Mouse (Mus musculus): ENCODE results near the gene Tecta. TPM values are rescaled to one million over a fixed set of nuclear protein-coding genes. Genes with fewer than 3 reads are reported as not detected.

The Tecta gene
- polyA plus RNA-seq, 1 experiment from 2014 or later, result 0.87 TPM

DNA sequence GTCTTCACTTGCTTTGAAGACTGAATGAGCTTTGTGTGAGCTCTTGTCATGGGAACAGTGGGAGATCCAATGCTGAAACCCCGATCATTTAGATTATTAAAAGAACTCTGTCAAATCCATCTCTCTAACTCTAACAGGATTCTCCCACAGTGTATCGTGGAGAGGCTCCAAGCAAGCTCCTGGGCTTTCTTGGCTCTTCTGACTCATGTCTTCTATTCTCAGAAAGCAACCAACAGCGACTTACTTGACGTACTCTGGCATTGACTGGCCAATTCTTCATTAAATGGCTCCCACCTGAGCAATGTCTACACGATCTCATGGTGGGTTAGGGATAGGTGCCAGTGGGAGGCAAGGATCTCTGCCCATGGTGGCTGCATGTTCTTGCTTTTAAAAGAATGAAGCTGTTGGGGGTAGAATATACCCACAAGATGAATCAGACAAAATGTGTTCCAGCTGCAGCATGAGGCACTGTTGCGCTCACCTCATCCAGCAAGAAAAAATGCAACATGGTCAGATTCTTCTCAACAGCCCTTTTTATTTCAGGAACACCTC, 98.6 kb downstream of the Tecta start:
- no peaks in the 10 kb centered on the region for H3K9me3 ChIP-seq (replicated peaks; ENCODE audit: control insufficient read depth, low read length, poor library complexity, severe bottlenecking)
- H3K4me1 ChIP-seq (ENCODE audit: control insufficient read depth, insufficient read depth, low read length), result no peaks in the 10 kb centered on the region
- H3K4me2 ChIP-seq (ENCODE audit: low read length), result no peak overlapping the region
- no peak overlapping the region for H3K4me3 ChIP-seq (ENCODE audit: low read depth, low read length)
- H3K9ac ChIP-seq (ENCODE audit: low read depth, low read length), result no peak overlapping the region
- no peak overlapping the region for H3K27ac ChIP-seq (ENCODE audit: low read length)
- H3K27me3 ChIP-seq (ENCODE audit: control insufficient read depth, insufficient read depth, low read depth, low read length), result no peaks in the 10 kb centered on the region
- H3K36me3 ChIP-seq (ENCODE audit: control insufficient read depth, insufficient read depth, low read length), result no peaks in the 10 kb centered on the region
- no peak for ATAC-seq
- WGBS, result 79% methylated on average over 6 of the region's 6 CpGs

GRCm38 (mm10) chr9:42296297-42296922, 103.3 kb downstream of the Tecta start:
- H3K27me3 ChIP-seq (ENCODE audit: control insufficient read depth, insufficient read depth, low read depth, low read length), result no peaks in the 10 kb centered on the region
- H3K4me2 ChIP-seq (ENCODE audit: low read length), result no peak overlapping the region
- H3K9me3 ChIP-seq (replicated peaks; ENCODE audit: control insufficient read depth, low read length, poor library complexity, severe bottlenecking), result no peaks in the 10 kb centered on the region
- no peak overlapping the region for H3K9ac ChIP-seq (ENCODE audit: low read depth, low read length)
- 91% methylated on average over 10 of the region's 10 CpGs for WGBS
- H3K4me1 ChIP-seq (ENCODE audit: control insufficient read depth, insufficient read depth, low read length), result 0 out of 2 replicates have a peak, but pooled peaks cover 3% of the 10 kb centered on the region
- H3K36me3 ChIP-seq (ENCODE audit: control insufficient read depth, insufficient read depth, low read length), result no peaks in the 10 kb centered on the region
- H3K27ac ChIP-seq (ENCODE audit: low read length), result no peak overlapping the region
- ATAC-seq, result no peak
- no peak overlapping the region for H3K4me3 ChIP-seq (ENCODE audit: low read depth, low read length)

- H3K27me3 ChIP-seq (ENCODE audit: control insufficient read depth, insufficient read depth, low read depth, low read length), result no peaks in the 10 kb centered on the region
- no peaks in the 10 kb centered on the region for H3K36me3 ChIP-seq (ENCODE audit: control insufficient read depth, insufficient read depth, low read length)
- no peak overlapping the region for H3K4me3 ChIP-seq (ENCODE audit: low read depth, low read length)
- H3K9ac ChIP-seq (ENCODE audit: low read depth, low read length), result no peak overlapping the region
- no peaks in the 10 kb centered on the region for H3K9me3 ChIP-seq (replicated peaks; ENCODE audit: control insufficient read depth, low read length, poor library complexity, severe bottlenecking)
- no peak for ATAC-seq
- H3K27ac ChIP-seq (ENCODE audit: low read length), result no peak overlapping the region
- H3K4me1 ChIP-seq (ENCODE audit: control insufficient read depth, insufficient read depth, low read length), result 0 out of 2 replicates have a peak, but pooled peaks cover 3% of the 10 kb centered on the region
- WGBS, result 79% methylated on average over 2 of the region's 2 CpGs
- H3K4me2 ChIP-seq (ENCODE audit: low read length), result no peak overlapping the region
These were observed 105.6 kb downstream of the Tecta start for GRCm38 (mm10) chr9:42294131-42294530.

GRCm38 (mm10) chr9:42293596-42293995, 106.1 kb downstream of the Tecta start:
- H3K4me2 ChIP-seq (ENCODE audit: low read length), result no peak overlapping the region
- no peak overlapping the region for H3K4me3 ChIP-seq (ENCODE audit: low read depth, low read length)
- H3K9ac ChIP-seq (ENCODE audit: low read depth, low read length), result no peak overlapping the region
- no peaks in the 10 kb centered on the region for H3K36me3 ChIP-seq (ENCODE audit: control insufficient read depth, insufficient read depth, low read length)
- WGBS, result 79% methylated on average over 3 of the region's 3 CpGs
- no peak for ATAC-seq
- no peaks in the 10 kb centered on the region for H3K9me3 ChIP-seq (replicated peaks; ENCODE audit: control insufficient read depth, low read length, poor library complexity, severe bottlenecking)
- H3K4me1 ChIP-seq (ENCODE audit: control insufficient read depth, insufficient read depth, low read length), result 0 out of 2 replicates have a peak, but pooled peaks cover 3% of the 10 kb centered on the region
- H3K27me3 ChIP-seq (ENCODE audit: control insufficient read depth, insufficient read depth, low read depth, low read length), result no peaks in the 10 kb centered on the region
- H3K27ac ChIP-seq (ENCODE audit: low read length), result no peak overlapping the region

GRCm38 (mm10) chr9:42293051-42293450, 106.7 kb downstream of the Tecta start:
- H3K9ac ChIP-seq (ENCODE audit: low read depth, low read length), result no peak overlapping the region
- H3K27ac ChIP-seq (ENCODE audit: low read length), result no peak overlapping the region; the same call in 1 of the 2 replicates
- no peaks in the 10 kb centered on the region for H3K36me3 ChIP-seq (ENCODE audit: control insufficient read depth, insufficient read depth, low read length)
- WGBS, result 26% methylated on average over 7 of the region's 7 CpGs
- H3K4me1 ChIP-seq (ENCODE audit: control insufficient read depth, insufficient read depth, low read length), result 0 out of 2 replicates have a peak, but pooled peaks cover 3% of the 10 kb centered on the region
- H3K9me3 ChIP-seq (replicated peaks; ENCODE audit: control insufficient read depth, low read length, poor library complexity, severe bottlenecking), result no peaks in the 10 kb centered on the region
- H3K4me2 ChIP-seq (ENCODE audit: low read length), result no peak overlapping the region
- 0 out of 2 replicates have a peak, but pooled peaks have one; percentile 11 for ATAC-seq
- no peak overlapping the region for H3K4me3 ChIP-seq (ENCODE audit: low read depth, low read length)
- H3K27me3 ChIP-seq (ENCODE audit: control insufficient read depth, insufficient read depth, low read depth, low read length), result no peaks in the 10 kb centered on the region

- Histone ChIP-seq H3K9me3 (replicated peaks; ENCODE audit: control insufficient read depth, low read length, poor library complexity, severe bottlenecking) (no peaks in the 10 kb centered on the region), H3K4me1 (ENCODE audit: control insufficient read depth, insufficient read depth, low read length) (no peaks in the 10 kb centered on the region), H3K36me3 (ENCODE audit: control insufficient read depth, insufficient read depth, low read length) (no peaks in the 10 kb centered on the region), H3K27me3 (ENCODE audit: control insufficient read depth, insufficient read depth, low read depth, low read length) (no peaks in the 10 kb centered on the region), H3K27ac (ENCODE audit: low read length) (no peak overlapping the region), H3K9ac (ENCODE audit: low read depth, low read length) (no peak overlapping the region), H3K4me2 (ENCODE audit: low read length) (no peak overlapping the region), H3K4me3 (ENCODE audit: low read depth, low read length) (no peak overlapping the region)
- ATAC-seq, result no peak
- WGBS, result 78% methylated on average over 4 of the region's 4 CpGs
These were observed 120.1 kb downstream of the Tecta start for GRCm38 (mm10) chr9:42279676-42280075.

Small RNA genes lying within 50 kb of the gene (microRNA-seq; reads per million reads assigned to microRNA genes)
- not detected for gene Gm44311

Other genes starting within 250 kb of the Tecta start
- gene Sc5d, start 135.7 kb downstream of the Tecta start, polyA plus RNA-seq (2015; fragmentation: Nextera tagmentation; extraction: Ambion mirVana), result 88.3 and 90.2 TPM in 2 replicates
- gene Tbcel, start 107.9 kb upstream of the Tecta start, polyA plus RNA-seq (2015; fragmentation: Nextera tagmentation; extraction: Ambion mirVana), result 3.9 and 4.4 TPM in 2 replicates